Mouse (Mus musculus) lung, postnatal 25 days (tissue): ENCODE data around the gene Pde4d.

Experiments used
- DNase-seq: peaks from one replicate; pipeline ENCODE4 v3.0.0; 2022; ENCODE audit warnings: low spot score

Gene Pde4d

GRCm38 (mm10) chr13:109508472-109508871 lies 1058.7 kb downstream of the Pde4d start:
- DNase-seq = no peak

- DNase-seq = no peak
These were observed 1068.4 kb downstream of the Pde4d start for GRCm38 (mm10) chr13:109518194-109518593.

GRCm38 (mm10) chr13:109519485-109519884 lies 1069.7 kb downstream of the Pde4d start:
- DNase-seq = peak; percentile 10

- no peak for DNase-seq
These were observed 1070.4 kb downstream of the Pde4d start for GRCm38 (mm10) chr13:109519966-109520646.

GRCm38 (mm10) chr13:109533838-109534523 lies 1084.2 kb downstream of the Pde4d start:
- no peak for DNase-seq

GRCm38 (mm10) chr13:109534709-109535284 lies 1085.0 kb downstream of the Pde4d start:
- DNase-seq = no peak

GRCm38 (mm10) chr13:109536636-109537035 lies 1086.9 kb downstream of the Pde4d start:
- DNase-seq = no peak

- no peak for DNase-seq
These were observed 1089.6 kb downstream of the Pde4d start for GRCm38 (mm10) chr13:109539371-109539770.

GRCm38 (mm10) chr13:109544646-109545045 lies 1094.9 kb downstream of the Pde4d start:
- no peak for DNase-seq

GRCm38 (mm10) chr13:109546337-109546736 lies 1096.6 kb downstream of the Pde4d start:
- no peak for DNase-seq

GRCm38 (mm10) chr13:109547006-109547587 lies 1097.3 kb downstream of the Pde4d start:
- DNase-seq = no peak

- DNase-seq = peak; percentile 83
These were observed 1098.0 kb downstream of the Pde4d start for GRCm38 (mm10) chr13:109547700-109548099.

- no peak for DNase-seq
These were observed 1098.5 kb downstream of the Pde4d start for GRCm38 (mm10) chr13:109548263-109548662.

GRCm38 (mm10) chr13:109548771-109549555 lies 1099.2 kb downstream of the Pde4d start:
- no peak for DNase-seq

GRCm38 (mm10) chr13:109551836-109552235 lies 1102.1 kb downstream of the Pde4d start:
- no peak for DNase-seq

GRCm38 (mm10) chr13:109555513-109555912 lies 1105.8 kb downstream of the Pde4d start:
- DNase-seq = no peak

GRCm38 (mm10) chr13:109556853-109557252 lies 1107.1 kb downstream of the Pde4d start:
- DNase-seq = no peak

- peak; percentile 36 for DNase-seq
These were observed 1108.9 kb downstream of the Pde4d start for GRCm38 (mm10) chr13:109558341-109559257.

GRCm38 (mm10) chr13:109560261-109560660 lies 1110.5 kb downstream of the Pde4d start:
- DNase-seq = no peak

GRCm38 (mm10) chr13:109568638-109569468 lies 1119.1 kb downstream of the Pde4d start:
- DNase-seq = no peak
